ENCODE assay signal across 9 mouse cellular contexts in genomic region chr11:118348419-118348818, GRCm38 (mm10). TPM values are rescaled to one million over a fixed set of nuclear protein-coding genes. Genes with fewer than 3 reads are reported as not detected.
DNase-seq lines count a peak whose midpoint lies in the region; ATAC-seq lines count a peak whose summit lies in the region.
"Had no signal": no experiment of that assay in that cellular context is flagged by ENCODE, and none has a peak within 500 bp of the region (broad histone marks: within the 10 kb centered on the region; RNA-seq: fewer than 3 reads in every experiment).

No protein-coding gene starts in this region.

- H3K4me3 ChIP-seq in kidney, embryonic 15.5 days (replicated peaks): no peak overlapping the region
- H3K4me3 ChIP-seq in intestine, embryonic 16.5 days (ENCODE audit: low read length): no peak overlapping the region
- H3K4me3 ChIP-seq in stomach, embryonic 14.5 days (ENCODE audit: low read depth, low read length): no peak overlapping the region
- H3K4me3 ChIP-seq: neural tube, embryonic 13.5 days had no signal

- H3K36me3 ChIP-seq in kidney, embryonic 15.5 days: 0 out of 2 replicates have a peak, but pooled peaks cover 7% of the 10 kb centered on the region
- no peaks in the 10 kb centered on the region for H3K36me3 ChIP-seq in intestine, embryonic 16.5 days (ENCODE audit: control insufficient read depth, insufficient read depth, low read length)
- H3K36me3 ChIP-seq in stomach, embryonic 14.5 days (ENCODE audit: control insufficient read depth, insufficient read depth, low read length): 0 out of 2 replicates have a peak, but pooled peaks cover 4% of the 10 kb centered on the region
- H3K36me3 ChIP-seq: neural tube, embryonic 13.5 days had no signal

- WGBS in kidney, embryonic 15.5 days: 37% methylated on average over 3 of the region's 3 CpGs
- WGBS in intestine, embryonic 16.5 days: 46% methylated on average over 3 of the region's 3 CpGs
- WGBS in stomach, embryonic 14.5 days: 48% methylated on average over 3 of the region's 3 CpGs

- ATAC-seq in kidney, embryonic 15.5 days (replicated peaks; ENCODE audit: low FRiP score): no peak
- ATAC-seq in intestine, embryonic 16.5 days: 0 out of 2 replicates have a peak, but pooled peaks have one; percentile 16
- ATAC-seq in stomach, embryonic 14.5 days (ENCODE audit: insufficient number of reproducible peaks, insufficient read depth, low FRiP score, low read depth): no peak

- H3K9me3 ChIP-seq in kidney, embryonic 15.5 days (replicated peaks): no peaks in the 10 kb centered on the region
- H3K9me3 ChIP-seq in intestine, embryonic 16.5 days (ENCODE audit: control insufficient read depth, low read length): no peaks in the 10 kb centered on the region
- H3K9me3 ChIP-seq in stomach, embryonic 14.5 days (ENCODE audit: control insufficient read depth, low read depth, low read length): no peaks in the 10 kb centered on the region
- H3K9me3 ChIP-seq: neural tube, embryonic 13.5 days had no signal

- H3K4me1 ChIP-seq in kidney, embryonic 15.5 days: peaks cover 75% of the 10 kb centered on the region
- peaks cover 29% of the 10 kb centered on the region for H3K4me1 ChIP-seq in intestine, embryonic 16.5 days (ENCODE audit: control insufficient read depth, insufficient read depth, low read length)
- H3K4me1 ChIP-seq in stomach, embryonic 14.5 days (ENCODE audit: control insufficient read depth, insufficient read depth, low read length): peaks cover 41% of the 10 kb centered on the region; the same call in 1 of the 2 replicates

- no peak for DNase-seq in kidney, postnatal 14 days
- DNase-seq in MEL-GATA-1-ER (ENCODE audit: extremely low read depth, low read depth): peak; percentile 35
- DNase-seq in cerebellum, postnatal 25 days: no peak
- DNase-seq in ovary, postnatal 36 days (ENCODE audit: low spot score): no peak
- DNase-seq in testis, postnatal 10 days (ENCODE audit: low spot score): no peak

- H3K27me3 ChIP-seq in kidney, embryonic 15.5 days: no peaks in the 10 kb centered on the region
- no peaks in the 10 kb centered on the region for H3K27me3 ChIP-seq in intestine, embryonic 16.5 days (replicated peaks; ENCODE audit: control insufficient read depth, insufficient read depth, low read length)
- no peaks in the 10 kb centered on the region for H3K27me3 ChIP-seq in stomach, embryonic 14.5 days (ENCODE audit: control insufficient read depth, insufficient read depth, low read length)
- H3K27me3 ChIP-seq: neural tube, embryonic 13.5 days had no signal

- peak overlapping the region; percentile 21; the same call in 1 of the 2 replicates for H3K4me2 ChIP-seq in kidney, embryonic 15.5 days
- no peak overlapping the region for H3K4me2 ChIP-seq in intestine, embryonic 16.5 days (ENCODE audit: low read depth, low read length)
- H3K4me2 ChIP-seq in stomach, embryonic 14.5 days (replicated peaks; ENCODE audit: low read depth, low read length): no peak overlapping the region
- H3K4me2 ChIP-seq: neural tube, embryonic 13.5 days had no signal

- peak overlapping the region; percentile 87 for H3K27ac ChIP-seq in kidney, embryonic 15.5 days
- 0 out of 2 replicates have a peak overlapping the region, but pooled peaks have one; percentile 20 for H3K27ac ChIP-seq in intestine, embryonic 16.5 days (ENCODE audit: low read length)
- H3K27ac ChIP-seq in stomach, embryonic 14.5 days (ENCODE audit: low read length): peak overlapping the region; percentile 15; the same call in 1 of the 2 replicates
- H3K27ac ChIP-seq: neural tube, embryonic 13.5 days had no signal

- no peak overlapping the region for H3K9ac ChIP-seq in kidney, embryonic 15.5 days
- H3K9ac ChIP-seq in intestine, embryonic 16.5 days (ENCODE audit: low read depth, low read length): peak overlapping the region; percentile 17; the same call in 1 of the 2 replicates
- no peak overlapping the region for H3K9ac ChIP-seq in stomach, embryonic 14.5 days (replicated peaks; ENCODE audit: low read depth, low read length)
- H3K9ac ChIP-seq: neural tube, embryonic 13.5 days had no signal

RNA-seq across cellular contexts. Expression of gene Cep295nl, which starts 6.1 kb away (rescaled TPM):
- polyA plus RNA-seq in kidney, embryonic 15.5 days (2015; fragmentation: Nextera tagmentation; extraction: Ambion mirVana): 0.44 and 0.80 TPM in 2 replicates
- 0.20 and 0.24 TPM in 2 replicates for polyA plus RNA-seq in intestine, embryonic 16.5 days (2015; fragmentation: Nextera tagmentation; extraction: Ambion mirVana)
- polyA plus RNA-seq in stomach, embryonic 14.5 days (2014; fragmentation: Nextera tagmentation; extraction: Ambion mirVana): 0.62 TPM in 1 of 2 replicates, not detected in the other

RNA-seq across cellular contexts. Expression of gene Timp2, which starts 7.1 kb away (rescaled TPM):
- polyA plus RNA-seq in kidney, embryonic 15.5 days (2015; fragmentation: Nextera tagmentation; extraction: Ambion mirVana): 84.4 and 87.7 TPM in 2 replicates
- 30.9 and 45.1 TPM in 2 replicates for polyA plus RNA-seq in intestine, embryonic 16.5 days (2015; fragmentation: Nextera tagmentation; extraction: Ambion mirVana)
- polyA plus RNA-seq in stomach, embryonic 14.5 days (2014; fragmentation: Nextera tagmentation; extraction: Ambion mirVana): 101 and 109 TPM in 2 replicates

RNA-seq across cellular contexts. Expression of gene Lgals3bp, which starts 53.5 kb away (rescaled TPM):
- polyA plus RNA-seq in kidney, embryonic 15.5 days (2015; fragmentation: Nextera tagmentation; extraction: Ambion mirVana): 13.6 and 18.2 TPM in 2 replicates
- 226 and 234 TPM in 2 replicates for polyA plus RNA-seq in intestine, embryonic 16.5 days (2015; fragmentation: Nextera tagmentation; extraction: Ambion mirVana)
- 39.0 and 39.2 TPM in 2 replicates for polyA plus RNA-seq in stomach, embryonic 14.5 days (2014; fragmentation: Nextera tagmentation; extraction: Ambion mirVana)

RNA-seq across cellular contexts. Expression of gene Usp36, which starts 58.4 kb away (rescaled TPM):
- 21.8 and 24.2 TPM in 2 replicates for polyA plus RNA-seq in kidney, embryonic 15.5 days (2015; fragmentation: Nextera tagmentation; extraction: Ambion mirVana)
- 15.9 TPM in 2 replicates for polyA plus RNA-seq in intestine, embryonic 16.5 days (2015; fragmentation: Nextera tagmentation; extraction: Ambion mirVana)
- 17.5 and 19.1 TPM in 2 replicates for polyA plus RNA-seq in stomach, embryonic 14.5 days (2014; fragmentation: Nextera tagmentation; extraction: Ambion mirVana)

Comparison
In these comparisons a context has a peak if more than half of its experiments do, and no peak if none do; other contexts are left out.
1. H3K27ac ChIP-seq: peak in every context shown above with its lines; median percentile 87 in kidney, embryonic 15.5 days; 20 in intestine, embryonic 16.5 days; 15 in stomach, embryonic 14.5 days.